Mouse (Mus musculus) retina, embryonic 14.5 days (tissue): ENCODE measurements at regions not wholly inside any gene's neighbourhood (a gene's known extent, or its start where the extent isn't known, plus 50 kb on each side); places are given as distances from the start of the nearest gene placed in this dataset.

Experiments used
- DNase-seq: peaks from one replicate; pipeline ENCODE4 v3.0.0-alpha.2; 2015; ENCODE audit warnings: low spot score

DNA sequence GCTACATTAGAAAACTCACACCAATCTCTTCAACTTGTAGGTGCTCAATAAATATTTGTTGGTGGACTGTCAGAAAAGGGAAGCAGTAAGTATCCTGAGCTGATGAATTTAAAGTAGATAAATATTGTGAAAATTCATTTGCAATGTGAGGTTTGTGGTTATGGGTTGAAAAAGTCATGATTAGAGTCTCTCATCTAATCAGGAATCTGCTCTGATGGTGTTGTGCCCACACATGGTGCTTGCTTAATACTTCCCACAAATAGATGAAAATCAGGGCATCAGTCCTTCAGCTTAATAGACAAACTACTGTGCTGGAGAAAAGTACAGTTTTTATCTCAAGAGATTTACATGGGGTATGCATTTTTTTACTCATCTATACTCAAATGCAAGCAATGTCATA is 59.9 kb downstream of the S1pr1 start:
- DNase-seq, result no peak

DNA sequence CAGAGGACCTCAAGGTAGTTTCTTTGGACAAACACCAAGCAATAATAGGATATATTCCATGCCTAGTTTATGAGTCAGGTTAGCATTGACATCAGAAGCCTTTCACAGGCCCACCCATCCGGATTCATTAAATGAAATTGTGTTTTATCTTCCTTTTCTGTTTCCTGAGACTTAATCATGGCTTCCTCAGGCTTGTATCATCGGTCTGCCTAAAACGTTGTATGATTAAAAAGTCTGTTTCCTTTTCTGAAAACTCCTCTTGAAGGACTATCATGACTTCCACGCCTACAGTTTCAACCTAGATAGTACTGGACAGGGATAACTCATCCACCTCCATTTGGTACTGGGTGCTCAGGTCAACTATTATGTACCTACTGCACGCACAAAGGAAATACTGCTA is 62.6 kb downstream of the S1pr1 start:
- DNase-seq, result no peak

DNA sequence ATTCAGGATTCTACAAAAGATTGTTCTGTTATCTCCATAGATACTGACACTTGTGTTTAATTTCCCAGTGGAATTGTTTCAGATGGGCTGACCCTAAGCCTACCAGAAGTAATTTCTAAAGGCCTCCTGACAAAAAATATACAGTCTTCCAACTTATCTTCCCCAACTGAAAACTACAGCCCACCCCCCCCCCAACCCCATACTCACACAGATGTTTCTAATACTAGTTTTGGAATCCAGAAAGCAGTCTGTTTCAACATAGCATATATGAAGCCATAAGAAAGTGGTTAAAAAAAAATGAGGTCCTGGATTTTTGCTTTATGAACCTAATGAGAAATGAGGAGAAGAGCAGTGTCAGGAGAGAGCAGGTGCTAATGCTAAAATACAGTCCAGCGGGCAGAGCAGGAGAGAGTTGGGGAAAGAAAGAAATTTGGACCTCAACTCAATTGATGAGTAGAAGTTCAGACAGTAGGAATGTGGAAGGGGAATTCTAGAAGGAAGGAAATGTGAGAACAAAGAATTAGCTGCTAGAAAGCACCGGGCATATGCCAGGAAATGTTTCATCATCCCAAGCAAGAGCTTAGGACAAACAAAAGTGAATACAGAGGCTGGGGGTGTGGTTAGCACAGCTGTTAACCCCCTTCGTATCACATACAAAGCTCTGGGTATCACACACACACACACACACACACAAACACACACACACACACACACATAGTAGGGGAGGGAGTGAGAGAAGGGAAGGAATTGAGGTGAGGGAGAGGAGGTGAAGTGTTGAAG is 65.3 kb downstream of the S1pr1 start:
- DNase-seq, result no peak

DNA sequence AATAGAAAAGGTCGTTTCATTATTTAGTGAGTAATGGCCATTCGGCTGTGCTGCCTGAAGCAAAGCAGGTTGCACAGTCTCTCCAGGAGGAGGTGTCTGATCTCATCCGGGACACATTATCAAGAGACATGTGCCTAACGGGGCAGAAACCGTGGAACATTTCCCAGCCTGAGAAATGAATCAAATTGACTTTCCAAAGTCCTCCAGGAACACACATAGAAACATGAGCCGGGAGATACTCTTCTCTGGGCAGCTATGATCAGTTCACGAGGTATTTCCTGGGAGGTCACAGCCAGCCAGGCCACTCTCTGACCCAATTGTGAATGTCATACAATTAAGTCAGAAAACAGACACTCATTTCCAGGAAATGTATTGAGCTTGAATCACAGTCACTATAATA is 67.9 kb downstream of the S1pr1 start:
- DNase-seq, result no peak

DNA sequence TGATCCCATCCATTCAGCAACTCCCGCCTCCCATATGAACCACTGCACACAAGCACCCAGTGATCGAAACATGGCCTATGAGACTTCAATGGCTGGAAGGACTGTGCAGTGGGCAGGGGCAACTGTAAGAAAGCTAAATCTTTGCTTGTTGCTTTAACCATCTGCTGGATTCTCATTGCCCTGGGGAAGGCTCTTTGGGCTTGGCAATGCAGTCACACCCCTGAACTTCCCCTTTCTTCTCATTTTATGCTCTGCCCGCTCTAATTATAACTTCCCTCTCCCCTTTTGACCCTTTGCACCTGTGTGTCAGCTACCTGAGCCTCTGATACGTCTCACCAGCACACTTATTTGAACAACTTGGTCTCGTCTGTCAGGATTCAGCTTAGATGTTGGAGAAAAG is 70.6 kb downstream of the S1pr1 start:
- DNase-seq, result no peak

DNA sequence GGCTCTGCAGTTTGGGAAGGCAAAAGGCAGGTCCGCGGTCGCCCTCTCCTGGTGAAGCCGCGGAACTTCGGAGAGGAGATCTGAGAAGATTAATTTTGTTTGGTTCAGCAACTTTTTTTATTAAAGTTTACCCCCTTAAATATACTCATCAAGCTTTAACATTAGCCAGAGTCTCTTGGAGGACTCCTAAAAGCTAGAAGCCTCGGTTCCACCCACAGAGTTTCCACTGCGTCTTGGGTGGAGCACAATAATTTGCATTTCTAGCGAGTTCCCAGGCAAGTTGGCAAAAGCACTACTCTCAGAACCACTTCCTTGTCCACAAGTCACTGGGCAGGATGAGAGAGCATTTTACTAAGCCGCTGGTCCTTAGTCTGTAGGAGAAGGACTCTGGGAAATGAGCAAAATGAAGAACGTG is 72.0 kb downstream of the S1pr1 start:
- DNase-seq, result peak; percentile 85

DNA sequence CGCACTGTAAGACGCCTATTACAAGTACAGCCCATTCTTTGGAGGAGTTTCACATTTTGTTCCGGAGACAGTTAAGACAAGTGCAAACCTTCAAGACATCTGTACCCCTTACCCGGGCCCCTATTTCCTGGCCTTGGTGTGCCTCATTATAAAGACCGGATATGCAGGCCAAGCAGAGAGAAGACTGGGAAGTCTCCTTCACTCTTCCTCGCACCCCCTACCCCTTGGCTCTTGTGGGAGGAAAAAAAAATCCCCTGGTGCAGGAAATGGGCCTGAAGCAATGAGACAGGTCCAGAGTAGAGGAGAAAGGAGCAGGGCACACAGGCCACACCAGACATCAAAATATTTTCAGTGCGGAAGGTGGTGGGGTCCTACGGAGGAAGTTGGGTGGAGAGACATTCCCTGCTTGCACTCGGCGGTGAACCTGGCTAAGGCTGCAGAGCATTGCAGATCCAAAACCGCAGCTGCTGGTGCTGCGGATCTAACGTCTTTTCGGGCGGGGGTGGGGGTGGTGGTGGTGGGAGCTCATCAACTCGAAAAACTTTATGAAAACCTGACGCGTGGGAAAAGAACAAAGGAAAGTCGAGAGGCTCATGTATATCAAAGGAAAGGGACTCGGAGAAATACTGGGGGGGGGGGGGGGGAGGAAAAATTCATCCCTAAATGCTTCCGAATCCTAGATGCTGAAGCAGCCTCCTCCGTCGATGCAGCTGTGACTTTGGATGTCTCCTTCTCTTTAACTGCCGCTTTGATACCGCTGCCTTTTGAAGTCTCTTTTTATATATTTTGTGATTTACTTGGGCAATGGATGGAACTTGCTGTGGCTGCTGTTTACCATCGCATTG is 72.6 kb downstream of the S1pr1 start:
- DNase-seq, result peak; percentile 48

DNA sequence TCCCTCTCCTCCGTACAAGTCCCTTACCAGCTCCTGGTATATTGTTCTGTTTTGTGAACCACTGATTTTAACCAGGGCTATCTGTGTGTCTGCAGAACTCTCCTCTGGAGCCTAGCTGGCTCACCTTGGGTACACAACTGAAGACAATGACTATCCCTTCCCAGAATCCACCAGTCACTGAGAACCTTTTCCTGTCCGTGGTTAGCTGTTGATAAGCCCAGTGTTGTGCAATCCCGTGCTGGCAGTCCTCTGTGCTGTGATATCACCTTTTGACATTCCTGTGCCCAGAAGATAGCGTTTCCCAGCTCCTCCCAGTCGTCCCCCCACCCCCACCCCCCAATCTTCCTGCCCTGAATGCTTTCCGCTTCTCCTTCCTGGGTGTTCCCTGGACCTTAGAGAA is 73.5 kb downstream of the S1pr1 start:
- no peak for DNase-seq

DNA sequence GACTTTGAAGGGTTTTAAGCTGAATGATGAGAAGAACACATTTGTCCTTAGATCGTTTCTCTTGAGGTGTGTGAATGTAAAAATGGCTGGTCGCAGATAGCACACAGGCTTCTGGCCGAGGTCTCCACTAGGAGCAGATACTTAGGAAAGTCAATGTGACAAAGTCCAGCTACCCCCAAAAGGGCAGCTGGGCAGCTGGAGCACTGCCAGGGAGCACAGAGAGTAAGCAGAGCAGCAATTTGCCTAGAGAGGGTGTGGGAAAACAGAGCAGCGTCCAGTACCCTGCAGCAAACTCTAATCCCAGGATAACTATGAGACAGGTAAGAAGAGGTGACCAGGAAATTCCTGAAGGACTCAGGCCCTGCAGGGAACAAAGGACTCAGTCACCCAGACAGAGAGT is 79.4 kb downstream of the S1pr1 start:
- no peak for DNase-seq

DNA sequence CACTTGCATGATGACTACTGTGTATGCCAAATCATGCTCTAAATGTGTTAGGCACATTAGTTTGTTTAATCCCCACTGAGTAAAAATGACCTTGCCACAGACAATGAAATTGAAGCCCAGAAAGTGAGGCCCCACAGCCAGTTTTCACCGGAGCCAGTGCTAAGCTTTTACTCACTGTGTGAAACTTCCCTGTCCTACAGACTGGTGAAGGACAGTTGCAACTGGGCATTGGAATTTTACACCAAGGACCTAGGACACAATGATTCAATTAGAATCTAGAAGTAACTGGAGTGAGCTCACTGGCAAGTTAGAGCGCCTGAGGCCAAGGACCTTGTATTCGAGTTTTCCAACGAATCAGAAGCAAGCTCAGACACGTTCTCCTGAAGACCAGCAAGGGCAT is 79.8 kb downstream of the S1pr1 start:
- DNase-seq, result no peak

DNA sequence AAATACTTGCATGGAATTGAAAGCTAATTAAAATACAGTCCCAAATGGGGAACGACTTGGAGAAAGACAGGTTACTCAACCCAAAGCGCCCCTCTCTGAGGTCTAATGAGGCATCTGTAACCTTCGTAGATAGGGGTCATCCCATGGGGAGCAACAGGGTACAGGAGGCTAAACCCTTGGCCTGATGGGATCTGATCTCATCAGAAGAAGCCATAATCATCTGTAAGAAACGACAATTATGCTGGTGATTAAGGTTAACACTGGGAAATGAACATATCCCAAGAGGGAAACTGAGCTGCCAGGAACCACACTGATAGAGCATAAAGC is 82.5 kb downstream of the S1pr1 start:
- no peak for DNase-seq

DNA sequence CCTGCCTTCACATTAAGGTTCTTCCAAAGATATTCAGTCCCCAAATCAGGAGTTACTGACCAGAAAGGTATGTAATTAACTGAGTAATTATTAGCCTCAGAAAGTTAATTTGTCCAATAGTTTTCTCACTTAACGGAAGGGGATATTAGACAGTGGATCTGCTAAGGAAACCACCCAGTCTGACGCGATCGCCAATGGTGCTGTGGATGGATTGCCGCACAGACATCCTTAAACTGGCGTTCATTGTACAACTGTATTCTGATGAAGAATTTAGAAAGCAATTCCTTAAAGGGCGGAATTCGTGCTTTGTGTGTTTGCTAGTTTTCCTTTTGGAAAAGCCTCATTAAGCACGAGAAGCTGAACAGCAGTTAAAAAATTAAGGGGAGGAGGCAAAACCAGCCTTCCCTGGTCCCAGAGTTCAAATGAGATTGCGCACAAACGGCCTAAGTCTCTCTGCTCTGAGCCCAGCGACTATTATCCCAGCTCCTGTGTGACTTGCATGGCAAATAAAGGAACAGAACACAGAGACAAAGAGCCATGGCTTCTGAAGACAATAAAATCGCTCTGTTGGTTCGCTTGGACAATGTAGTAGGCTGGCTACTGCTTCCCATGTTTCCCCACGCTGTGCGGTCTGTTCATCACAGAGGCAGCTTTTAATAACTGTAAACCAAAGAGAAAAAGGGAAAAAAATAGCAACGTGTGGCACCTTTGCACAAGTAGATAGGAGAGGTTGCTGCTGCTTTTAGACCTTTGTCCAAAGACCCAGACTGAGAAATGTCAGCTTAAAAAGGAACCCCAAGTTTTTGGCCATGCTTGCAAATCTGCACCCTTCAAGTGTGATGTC is 83.1 kb downstream of the S1pr1 start:
- no peak for DNase-seq

DNA sequence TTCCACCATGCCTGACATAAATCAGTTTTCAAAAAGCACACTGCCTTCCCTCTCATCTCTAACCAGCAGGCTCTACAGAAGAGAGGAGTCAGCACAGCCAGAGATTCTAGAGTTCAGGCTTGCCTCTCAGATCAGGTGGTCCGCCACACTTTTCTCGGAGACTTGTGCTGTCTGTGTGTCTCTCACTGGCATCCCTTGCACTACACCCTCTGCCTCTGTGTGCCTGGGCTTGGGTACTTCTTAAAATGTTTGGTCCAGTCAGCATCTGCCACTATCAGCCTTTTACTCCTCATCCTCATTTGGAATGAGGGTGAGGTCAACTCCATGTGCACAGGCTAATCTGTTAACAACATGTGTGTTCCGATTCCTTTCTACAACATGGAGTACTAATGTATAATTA is 92.0 kb downstream of the S1pr1 start:
- no peak for DNase-seq

DNA sequence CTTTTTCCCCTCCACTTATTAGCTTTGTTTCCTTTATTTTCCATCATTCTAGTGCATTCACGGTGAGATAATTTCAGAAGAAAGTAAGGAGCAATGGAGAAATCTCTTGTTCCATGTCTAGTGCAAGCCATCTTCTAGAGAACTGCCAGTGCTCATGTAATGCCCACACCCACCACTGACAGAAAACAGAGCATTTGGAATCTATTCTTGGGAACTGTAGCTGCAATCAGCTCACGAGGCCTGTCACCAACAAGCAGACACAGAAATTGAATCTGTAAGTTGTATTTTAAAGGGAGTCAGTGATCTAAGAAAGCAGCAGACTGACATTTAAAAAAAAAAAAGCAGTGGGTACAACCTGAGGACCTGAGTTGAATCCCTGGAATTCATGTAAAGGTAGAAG is 92.6 kb downstream of the S1pr1 start:
- no peak for DNase-seq

DNA sequence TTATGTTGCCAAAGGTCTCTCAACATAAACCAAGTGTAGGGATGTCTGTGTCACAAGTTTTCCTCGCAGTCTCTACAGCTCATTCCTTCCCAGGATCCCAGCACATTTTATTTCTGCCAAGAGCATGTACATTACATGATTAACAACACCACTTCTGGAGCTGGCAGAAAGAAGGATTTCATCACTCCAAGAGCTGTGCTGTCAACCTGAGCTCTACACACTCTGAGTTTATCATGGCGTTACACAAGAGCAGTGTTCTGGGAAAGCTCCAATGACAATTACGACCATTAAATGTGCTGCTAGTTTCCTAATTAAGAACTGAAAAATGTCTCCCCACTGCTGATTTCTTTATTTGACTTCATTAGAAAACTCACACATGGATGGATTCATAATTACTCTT is 94.9 kb downstream of the S1pr1 start:
- no peak for DNase-seq

DNA sequence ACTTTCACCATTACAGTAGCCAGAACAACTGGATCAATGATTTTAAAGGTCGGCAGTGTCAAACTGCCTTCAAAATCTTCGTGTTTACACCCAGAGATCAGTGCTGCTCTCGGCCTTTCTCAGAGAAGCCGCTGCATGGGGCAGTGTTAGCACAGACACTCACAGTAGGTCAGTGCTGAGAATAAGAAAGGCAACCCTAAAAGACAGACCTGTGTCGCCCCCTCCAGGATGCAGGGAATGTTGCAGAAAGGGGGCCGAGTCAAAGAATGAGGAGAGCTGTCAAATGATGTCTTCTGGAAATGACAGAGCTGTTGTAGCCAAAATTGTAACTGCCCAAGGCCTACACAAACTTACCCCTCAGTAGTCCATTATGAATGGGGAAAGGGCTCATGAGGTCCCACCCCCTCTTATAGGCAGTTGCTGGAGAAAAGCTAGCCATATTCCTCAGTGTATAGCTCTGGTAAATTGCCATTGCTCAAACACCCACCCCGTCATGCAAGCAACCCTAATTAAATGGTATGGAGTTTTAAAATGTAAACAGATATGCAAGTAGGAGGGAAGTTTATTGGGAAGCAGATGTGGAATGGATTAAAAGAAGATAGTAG is 98.8 kb downstream of the S1pr1 start:
- DNase-seq, result peak; percentile 48

DNA sequence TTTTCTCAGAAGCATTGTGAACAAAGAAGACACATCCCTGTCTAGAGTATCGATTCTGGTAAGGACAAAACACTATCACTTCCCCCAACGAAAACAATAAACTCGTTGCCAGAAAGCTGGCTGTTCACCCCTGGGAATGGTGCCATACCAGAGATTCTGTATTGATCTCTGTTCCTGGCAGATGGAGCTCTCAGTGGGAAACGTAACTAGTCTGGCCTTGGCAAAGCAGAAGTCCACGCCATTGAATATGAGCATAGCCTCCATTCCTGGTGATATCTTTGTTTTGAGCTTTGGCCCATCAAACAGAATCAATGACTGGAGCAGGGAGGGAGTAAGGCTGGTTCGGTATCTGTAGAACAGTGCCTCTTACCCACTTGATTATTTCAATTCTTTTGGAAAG is 102.0 kb downstream of the S1pr1 start:
- DNase-seq, result no peak

DNA sequence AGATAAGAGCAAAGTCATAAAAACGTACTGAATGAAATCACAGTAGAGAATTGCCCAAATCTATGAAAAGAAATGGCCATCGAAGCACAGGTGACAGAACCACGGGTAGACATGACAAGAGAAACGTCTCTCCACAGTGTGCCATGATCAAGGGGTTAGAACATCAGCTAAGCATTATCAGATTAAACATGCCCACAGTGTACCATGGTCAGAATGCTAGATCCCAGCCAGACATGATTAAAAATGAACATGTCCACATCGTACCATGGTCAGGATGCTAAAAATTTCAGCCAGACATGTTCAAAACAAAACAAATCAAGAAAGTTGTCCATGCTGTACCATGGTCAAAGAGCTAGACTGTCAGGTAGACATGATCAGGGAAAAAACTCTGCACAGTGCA is 106.8 kb downstream of the S1pr1 start:
- no peak for DNase-seq

DNA sequence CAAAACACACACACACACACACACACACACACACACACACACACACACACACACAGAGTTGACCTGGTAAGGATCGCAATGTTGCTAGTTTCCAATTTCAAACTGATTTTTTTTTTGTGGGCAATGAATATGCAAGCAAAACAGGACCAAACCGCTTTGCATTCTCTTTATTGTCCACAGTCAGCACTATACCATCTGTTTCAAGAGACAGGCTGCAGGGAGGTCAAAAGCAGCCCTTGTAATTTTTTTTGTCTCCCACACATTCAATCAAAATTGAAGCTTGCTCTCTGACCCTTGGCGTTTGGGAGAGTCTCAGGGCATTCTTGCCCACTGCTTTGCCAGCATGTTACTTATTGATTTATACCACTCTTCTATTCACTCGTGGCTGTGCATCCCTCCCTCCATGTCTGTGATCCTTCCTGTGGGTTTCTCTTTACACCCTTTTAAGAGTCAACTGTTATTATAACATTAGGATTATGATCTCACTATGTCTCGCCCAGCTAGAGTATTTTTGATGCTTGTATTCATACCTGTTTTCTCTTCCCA is 110.1 kb downstream of the S1pr1 start:
- no peak for DNase-seq

DNA sequence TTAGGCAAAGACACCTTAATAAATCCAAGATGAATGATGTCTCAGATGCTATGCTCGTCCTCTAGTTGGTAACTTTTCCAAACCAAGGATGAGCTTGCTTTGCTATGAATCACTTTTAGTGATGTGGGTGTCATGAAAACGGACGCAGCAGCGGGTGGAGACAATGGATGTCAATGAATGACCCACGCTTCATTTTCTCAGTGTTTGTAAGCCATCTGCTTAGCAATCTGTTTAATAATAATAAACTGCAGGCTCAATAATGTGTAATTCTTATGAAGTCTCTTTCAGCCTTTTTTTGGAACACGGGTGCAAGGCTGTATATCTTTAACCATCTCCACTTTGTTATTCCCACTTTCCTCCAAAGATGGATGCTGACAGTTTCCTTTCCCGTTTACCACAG is 110.6 kb downstream of the S1pr1 start:
- no peak for DNase-seq

DNA sequence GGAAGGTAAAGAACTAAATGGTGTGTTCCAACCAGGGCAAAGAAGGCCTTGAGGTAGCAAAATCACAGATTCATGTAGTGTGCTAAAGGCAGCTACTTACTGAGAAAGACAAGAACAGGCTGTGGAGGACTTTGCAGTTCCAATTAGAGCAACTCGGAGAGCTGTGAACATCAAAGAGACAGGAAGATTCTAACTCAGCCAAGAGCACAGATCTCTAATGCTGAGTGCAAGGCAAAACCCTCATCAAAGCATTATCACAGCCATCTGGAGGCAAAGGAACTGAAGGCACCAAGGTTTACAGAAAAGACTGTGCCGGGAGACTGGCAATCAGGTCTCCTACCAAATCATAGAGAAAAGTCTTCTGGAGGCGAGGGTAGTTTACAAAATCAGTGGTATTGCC is 111.1 kb downstream of the S1pr1 start:
- no peak for DNase-seq

DNA sequence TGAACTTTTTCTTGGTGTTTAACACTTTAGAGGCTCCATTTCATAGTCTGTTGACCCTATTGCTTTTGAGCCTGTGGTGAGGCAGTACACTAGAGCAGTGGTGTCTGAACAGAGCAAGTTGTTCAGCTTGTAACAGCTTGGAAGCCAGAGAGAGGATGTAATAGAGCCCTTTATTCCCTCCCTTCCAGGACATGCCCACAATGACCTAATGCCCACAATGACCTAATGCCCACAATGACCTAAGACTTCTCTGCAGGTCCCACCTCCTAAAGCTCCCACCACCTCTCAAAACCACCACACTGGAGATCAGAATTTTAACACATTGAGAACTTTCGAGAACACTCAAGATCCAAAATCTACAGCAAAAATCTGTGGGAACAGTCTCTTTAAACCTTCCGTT is 115.6 kb downstream of the S1pr1 start:
- no peak for DNase-seq
